Mouse (Mus musculus): ENCODE data around the gene Tbx10. TPM values are rescaled to one million over a fixed set of nuclear protein-coding genes. Genes with fewer than 3 reads are reported as not detected.
A peak's percentile ranks its signal among the peaks of the same experiment; 100 is the strongest.
"Not testable (repeated sequence)": the region's sequence is repeated elsewhere in the genome, so short reads cannot be mapped to it uniquely, and the experiment has no call there.

Tbx10 gene
- total RNA-seq, 2 experiments from 2014 or later: not detected

DNA sequence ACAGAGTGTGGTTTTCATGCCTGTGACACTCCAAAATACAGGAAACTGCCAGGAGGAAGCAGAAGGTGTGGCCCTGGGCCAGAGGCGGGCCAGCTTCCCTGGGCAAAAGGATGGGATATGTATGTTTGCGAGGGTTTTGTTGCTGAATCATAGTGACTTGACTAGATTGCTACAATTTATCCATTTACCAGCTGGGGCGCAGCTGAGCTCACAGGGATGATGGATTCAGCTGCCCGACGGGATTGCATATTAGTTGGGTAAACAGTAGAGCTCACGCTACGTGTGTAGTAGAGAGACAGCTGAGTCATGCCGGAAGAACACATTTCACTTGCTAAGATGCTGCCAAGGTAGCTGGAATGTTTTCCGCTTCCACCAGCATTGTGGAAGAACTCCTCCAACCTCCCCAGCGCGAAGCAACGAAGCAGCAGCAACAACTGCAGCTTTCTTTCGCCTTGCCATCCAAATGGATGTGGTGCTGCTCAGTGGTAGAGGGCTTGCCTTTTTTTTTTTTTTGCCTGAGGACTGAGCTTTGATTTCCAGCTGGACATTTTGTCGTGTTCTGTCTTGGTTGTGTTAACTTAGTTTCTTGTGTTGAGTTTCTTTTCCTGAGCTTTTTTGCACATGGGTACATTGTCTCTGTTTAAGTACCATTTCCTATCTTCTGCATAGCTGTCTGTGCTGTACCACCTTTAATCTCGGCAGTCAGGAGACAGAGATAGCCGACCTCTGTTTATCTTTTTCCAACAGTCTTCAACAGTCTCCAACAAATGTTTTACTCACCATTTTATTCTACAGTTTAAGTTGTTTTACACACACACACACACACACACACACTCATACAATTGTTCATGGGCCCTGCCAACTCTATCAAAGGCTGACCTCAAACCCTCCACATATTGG, 53.7 kb downstream of the Tbx10 start, which contains the start of gene Gstp2:
Gstp2 (minus strand) TSS at position 58 of the 900 bp plus-strand sequence.
- peak; percentile 80 to 86 for DNase-seq

- no peak for DNase-seq
Measured at GRCm38 (mm10) chr19:4046866-4047254, 54.3 kb downstream of the Tbx10 start.

DNA sequence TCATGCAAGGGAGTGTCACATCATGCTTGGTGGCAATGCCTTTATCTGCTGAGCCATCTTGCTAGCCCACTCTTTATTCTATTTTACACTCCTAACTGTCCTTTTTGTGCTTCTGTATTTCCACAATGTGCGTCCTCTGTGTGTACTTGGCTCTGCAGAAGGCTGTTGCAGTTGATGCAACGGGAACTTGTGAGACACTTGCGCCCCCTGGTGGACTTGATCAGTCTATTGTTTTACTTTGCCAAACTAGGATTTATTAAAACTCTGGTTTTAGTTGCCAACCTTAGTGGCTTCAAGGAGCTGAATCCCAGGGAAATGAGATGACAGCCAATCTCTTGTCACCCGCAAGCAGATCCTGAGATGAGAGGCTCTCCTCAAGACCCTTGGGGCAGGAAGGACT, 55.3 kb downstream of the Tbx10 start:
- DNase-seq: peak; percentile 89 to 90

DNA sequence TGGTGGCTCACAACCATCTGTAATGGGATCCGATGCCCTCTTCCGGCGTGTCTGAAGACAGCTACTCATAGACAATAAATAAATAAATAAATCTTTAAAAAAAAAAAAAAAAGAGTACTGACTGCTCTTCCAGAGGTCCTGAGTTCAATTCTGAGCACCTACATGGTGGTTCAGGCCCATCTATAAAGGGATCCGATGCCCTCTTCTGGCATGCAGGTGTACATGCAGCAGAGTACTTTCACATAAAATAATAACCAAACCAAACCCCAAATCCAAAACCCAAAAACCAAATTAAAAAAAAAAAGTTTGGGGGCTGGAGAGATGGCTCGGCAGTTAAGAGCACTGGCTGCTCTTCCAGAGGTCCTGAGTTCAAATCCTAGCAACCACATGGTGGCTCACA, 56.5 kb downstream of the Tbx10 start:
- not testable (repeated sequence) for DNase-seq

Other genes starting within 250 kb of the Tbx10 start
- gene Kmt5b, start 225.3 kb upstream of the Tbx10 start, total RNA-seq (2021): 10 to 100 TPM; 50.7 to 52.5 TPM
- 100 to 1,000 TPM; 112 to 133 TPM for gene Chka, start 141.0 kb upstream of the Tbx10 start, total RNA-seq (2021)
- gene Tcirg1, start 85.6 kb upstream of the Tbx10 start, total RNA-seq (2021): 10 to 100 TPM; 57.7 to 65.9 TPM
- gene Ndufs8, start 80.0 kb upstream of the Tbx10 start, total RNA-seq (2021): 100 to 1,000 TPM; 331 to 356 TPM
- gene Aldh3b1, start 62.9 kb upstream of the Tbx10 start, total RNA-seq (2021): 100 to 1,000 TPM in 1 of 2 experiments, 10 to 100 TPM in 1; 30.1 to 194 TPM
- 10 to 100 TPM; 49.1 to 62.5 TPM for gene Unc93b1, start 57.6 kb upstream of the Tbx10 start, total RNA-seq (2021)
- gene Aldh3b3, start 34.1 kb upstream of the Tbx10 start, total RNA-seq (2021): 1 to 10 TPM in 1 of 2 experiments, under 1 TPM in 1; 0.20 to 1.1 TPM
- gene Aldh3b2, start 20.4 kb upstream of the Tbx10 start, total RNA-seq (2021): 10 to 100 TPM in 1 of 2 experiments, 1 to 10 TPM in 1; 4.6 to 13.8 TPM
- gene Acy3, start 6.2 kb upstream of the Tbx10 start, total RNA-seq (2021): 10 to 100 TPM; 18.2 to 20.1 TPM
- gene Nudt8, start 7.8 kb downstream of the Tbx10 start, total RNA-seq (2021): 10 to 100 TPM; 20.4 to 30.8 TPM
- gene Gm49405, start 7.9 kb downstream of the Tbx10 start, total RNA-seq (2021): under 1 TPM; 0.72 to 0.96 TPM
- gene Doc2g, start 10.6 kb downstream of the Tbx10 start, total RNA-seq (2021): 1 to 10 TPM; 1.1 to 1.9 TPM
- 100 to 1,000 TPM; 355 to 381 TPM for gene Ndufv1, start 20.1 kb downstream of the Tbx10 start, total RNA-seq (2021)
- 100 to 1,000 TPM; 354 to 397 TPM for gene Gstp1, start 45.2 kb downstream of the Tbx10 start, total RNA-seq (2021)
- 10 to 100 TPM; 56.1 to 59.7 TPM for gene Gstp2, start 53.3 kb downstream of the Tbx10 start, total RNA-seq (2021)
- gene Gstp3, start 66.8 kb downstream of the Tbx10 start, total RNA-seq (2021): under 1 TPM; 0.63 to 0.99 TPM
- not detected for gene Cabp2, start 88.8 kb downstream of the Tbx10 start, total RNA-seq (2021)
- gene Cdk2ap2, start 104.4 kb downstream of the Tbx10 start, total RNA-seq (2021): 100 to 1,000 TPM; 109 to 132 TPM
- gene Pitpnm1, start 107.2 kb downstream of the Tbx10 start, total RNA-seq (2021): 100 to 1,000 TPM in 1 of 2 experiments, 10 to 100 TPM in 1; 59.7 to 158 TPM
- 100 to 1,000 TPM; 104 to 124 TPM for gene Aip, start 133.1 kb downstream of the Tbx10 start, total RNA-seq (2021)
- under 1 TPM in 1 of 2 experiments, not detected in 1; 0.10 TPM for gene Gpr152, start 147.0 kb downstream of the Tbx10 start, total RNA-seq (2021)
- gene Cabp4, start 151.3 kb downstream of the Tbx10 start, total RNA-seq (2021): under 1 TPM; 0.30 to 0.40 TPM
- gene Coro1b, start 155.9 kb downstream of the Tbx10 start, total RNA-seq (2021): 100 to 1,000 TPM; 171 to 195 TPM
- gene Ptprcap, start 160.9 kb downstream of the Tbx10 start, total RNA-seq (2021): 1 to 10 TPM; 1.4 to 3.1 TPM
- gene Rps6kb2, start 170.6 kb downstream of the Tbx10 start, total RNA-seq (2021): 10 to 100 TPM; 27.6 to 37.5 TPM
- 1 to 10 TPM; 2.0 to 2.8 TPM for gene Carns1, start 182.7 kb downstream of the Tbx10 start, total RNA-seq (2021)
- 1 to 10 TPM in 1 of 2 experiments, under 1 TPM in 1; 0.70 to 1.0 TPM for gene Tbc1d10c, start 198.5 kb downstream of the Tbx10 start, total RNA-seq (2021)
- 100 to 1,000 TPM; 403 to 410 TPM for gene Ppp1ca, start 199.3 kb downstream of the Tbx10 start, total RNA-seq (2021)
- 1 to 10 TPM; 7.6 TPM for gene Rad9a, start 208.9 kb downstream of the Tbx10 start, total RNA-seq (2021)
- 10 to 100 TPM in 1 of 2 experiments, 1 to 10 TPM in 1; 6.3 to 17.4 TPM for gene Clcf1, start 221.5 kb downstream of the Tbx10 start, total RNA-seq (2021)
- gene AC109138.7, start 221.6 kb downstream of the Tbx10 start, total RNA-seq (2021): not detected
- 10 to 100 TPM; 50.2 to 54.4 TPM for gene Pold4, start 239.1 kb downstream of the Tbx10 start, total RNA-seq (2021)

Measured in adrenal gland, postnatal 36 days (tissue).